Mouse (Mus musculus) cortical plate, adult 2 months (tissue): ENCODE measurements around the gene Gm44502. TPM values are rescaled to one million over a fixed set of nuclear protein-coding genes. Genes with fewer than 3 reads are reported as not detected.
A peak's percentile ranks its signal among the peaks of the same experiment; 100 is the strongest.

ENCODE experiments used
- H3K27ac ChIP-seq: fragments of 200-500 bp; 2 replicates; pipeline ENCODE4 v1.5.1; 2012; ENCODE audit warnings: low read length, control low read depth, inconsistent platforms; ENCODE audit not compliant: insufficient read depth
- H3K4me1 ChIP-seq: fragments of 200-500 bp; 2 replicates; pipeline ENCODE4 v1.6.1; 2011; ENCODE audit warnings: low read length; ENCODE audit not compliant: control insufficient read depth, insufficient read depth
- H3K4me3 ChIP-seq: fragments of 200-500 bp; 2 replicates; pipeline ENCODE4 v1.5.1; 2011; ENCODE audit warnings: mild to moderate bottlenecking, low read length, control low read depth; ENCODE audit not compliant: insufficient read depth
- CTCF ChIP-seq: fragments of 200-500 bp; IDR thresholded peaks from 2 replicates; pipeline ENCODE4 v1.5.1; 2011; ENCODE audit warnings: mild to moderate bottlenecking, control low read depth, low read length; ENCODE audit not compliant: insufficient read depth; ENCODE audit errors: extremely low read depth
- POLR2A ChIP-seq: fragments of 200-500 bp; IDR thresholded peaks from 2 replicates; pipeline ENCODE4 v1.6.1; 2011; ENCODE audit warnings: mild to moderate bottlenecking, low read length, control low read depth; ENCODE audit not compliant: insufficient read depth; ENCODE audit errors: extremely low read depth
- polyA plus RNA-seq: library from polyadenylated mRNA; depleted of rRNA; stranded (reverse); fragments of >200 nt; gene quantifications from 2 replicates; pipeline ENCODE4 v1.2.3, GENCODE M21; 2012

Gm44502 gene
- polyA plus RNA-seq, 1 experiment, result 0.08 TPM

DNA sequence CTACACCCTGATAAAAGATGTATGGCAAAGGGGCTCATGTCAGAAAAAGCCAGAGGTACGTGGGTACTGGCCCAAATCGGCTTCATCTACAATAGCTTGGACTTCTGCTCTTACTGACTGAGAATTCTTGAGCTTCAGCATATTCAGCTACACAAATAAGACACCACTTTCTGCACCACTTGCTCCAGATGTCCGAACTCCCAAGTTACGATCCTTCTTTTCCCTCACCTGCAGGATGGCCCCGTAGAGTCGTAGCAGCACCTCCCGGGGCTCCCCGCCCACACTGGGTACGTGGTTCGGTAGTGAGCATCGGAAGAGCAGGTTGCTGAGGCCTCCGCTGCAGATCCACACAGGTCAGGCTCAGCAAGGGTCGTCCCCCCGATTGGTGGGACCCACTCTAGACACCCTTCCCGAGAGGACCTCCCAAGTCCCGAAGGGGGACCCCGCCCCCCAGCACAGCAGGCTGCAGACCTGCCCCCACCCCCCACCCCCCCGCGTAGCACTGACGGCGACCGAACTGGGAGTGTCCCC lies 610 bp downstream of the Gm44502 start:
- TF ChIP-seq CTCF (no peak), POLR2A (no peak)
- peak overlapping the region; percentile 84 for H3K4me3 ChIP-seq
- H3K4me1 ChIP-seq, result no peaks in the 10 kb centered on the region; the same call in 1 of the 2 replicates
- H3K27ac ChIP-seq, result no peak overlapping the region

DNA sequence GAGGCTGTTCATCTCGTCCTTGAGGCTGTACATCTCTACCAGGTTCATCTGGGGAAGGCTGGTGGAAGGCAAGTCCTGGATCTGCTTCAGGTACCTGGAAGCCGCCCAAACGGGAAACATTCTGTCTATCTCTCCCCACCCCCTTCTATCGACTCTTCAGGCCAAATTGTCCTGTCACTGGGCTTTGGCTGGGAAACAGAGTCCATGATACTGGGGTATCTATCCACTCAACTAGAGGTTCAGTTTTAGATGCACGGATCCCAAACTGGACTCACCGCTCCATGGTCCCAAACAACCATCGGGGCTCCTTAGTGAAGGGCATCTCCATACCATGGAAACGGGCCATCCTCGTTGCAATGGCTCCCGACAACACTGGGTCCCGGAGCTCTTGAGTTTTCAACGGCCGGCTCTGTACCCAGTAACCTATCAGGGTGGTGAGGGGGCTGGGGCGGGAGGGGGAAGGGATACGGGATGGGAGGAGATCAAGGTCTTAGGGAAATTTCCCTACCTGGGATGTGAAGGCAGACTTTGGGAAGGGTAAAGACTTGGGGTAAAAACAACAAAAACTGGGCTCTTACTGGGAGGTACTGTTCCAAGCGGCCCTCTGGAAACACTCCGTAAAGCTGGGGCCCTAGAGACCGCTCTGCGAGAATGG lies 1.2 kb downstream of the Gm44502 start:
- H3K4me3 ChIP-seq, result peak overlapping the region; percentile 84
- no peak overlapping the region for H3K27ac ChIP-seq
- TF ChIP-seq CTCF (no peak), POLR2A (no peak)
- no peaks in the 10 kb centered on the region; the same call in 1 of the 2 replicates for H3K4me1 ChIP-seq

- Histone ChIP-seq H3K4me1 (no peaks in the 10 kb centered on the region; the same call in 1 of the 2 replicates), H3K27ac (no peak overlapping the region), H3K4me3 (no peak overlapping the region)
- TF ChIP-seq CTCF (no peak), POLR2A (no peak)
Measured at GRCm38 (mm10) chr15:89426716-89427115, 2.8 kb downstream of the Gm44502 start.

DNA sequence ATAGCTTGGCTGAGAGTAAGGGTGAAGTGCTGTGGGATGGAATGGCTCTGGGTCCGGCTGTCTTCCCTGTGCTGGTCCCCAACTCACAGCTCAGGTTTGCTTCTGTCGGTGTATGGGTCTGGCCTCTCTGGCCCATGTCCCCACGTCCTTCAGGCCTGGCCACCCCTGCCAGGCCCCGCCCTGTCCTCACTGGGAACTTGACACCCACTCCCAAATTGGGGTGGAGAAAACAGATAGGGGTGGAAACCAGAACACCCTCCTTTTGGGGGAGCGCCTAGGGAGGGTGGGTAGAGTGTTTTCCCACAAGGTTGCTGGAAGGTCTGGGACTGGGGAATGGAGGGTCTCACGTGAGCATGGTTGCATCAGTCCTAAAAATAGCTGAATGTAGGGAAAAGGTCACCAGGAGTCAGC lies 3.8 kb downstream of the Gm44502 start, which contains the start of gene Cpt1b:
Gene Cpt1b (minus strand): TSS at position 153 of the 411 bp plus-strand sequence.
- Histone ChIP-seq H3K4me3 (no peak within 1 kb of the TSS), H3K27ac (no peak within 1 kb of the TSS), H3K4me1 (no peaks in the 10 kb centered on the region; the same call in 1 of the 2 replicates)
- TF ChIP-seq CTCF, result no peak
- TF ChIP-seq POLR2A, result no peak

DNA sequence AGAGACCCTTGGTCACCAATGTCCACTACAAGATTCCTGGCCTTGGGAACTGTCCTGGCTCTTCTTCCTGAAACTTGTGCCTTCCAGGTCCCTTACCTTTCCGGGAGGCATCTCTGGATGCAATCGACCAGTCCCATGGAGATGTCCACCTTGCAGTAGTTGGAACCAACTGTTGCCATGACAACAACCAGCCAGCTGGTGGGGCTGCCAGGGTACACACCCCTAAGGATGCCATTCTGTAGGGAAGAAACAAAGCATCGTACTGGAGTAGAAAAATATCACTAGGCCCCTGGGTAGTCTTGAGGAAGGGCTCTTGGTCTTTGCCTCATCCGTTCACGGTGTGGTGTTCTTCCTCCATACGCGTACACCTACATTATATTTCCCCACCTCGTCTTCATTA lies 4.9 kb downstream of the Gm44502 start:
- H3K4me3 ChIP-seq, result no peak overlapping the region
- no peak overlapping the region for H3K27ac ChIP-seq
- TF ChIP-seq POLR2A, result no peak
- TF ChIP-seq CTCF, result no peak
- H3K4me1 ChIP-seq, result no peaks in the 10 kb centered on the region; the same call in 1 of the 2 replicates

GRCm38 (mm10) chr15:89421938-89422337 lies 7.6 kb downstream of the Gm44502 start:
- H3K27ac ChIP-seq, result no peak overlapping the region
- H3K4me1 ChIP-seq, result no peaks in the 10 kb centered on the region
- H3K4me3 ChIP-seq, result no peak overlapping the region
- TF ChIP-seq POLR2A (no peak), CTCF (no peak)

GRCm38 (mm10) chr15:89415282-89415681 lies 14.2 kb downstream of the Gm44502 start:
- no peak overlapping the region for H3K27ac ChIP-seq

GRCm38 (mm10) chr15:89410118-89410517 lies 19.4 kb downstream of the Gm44502 start, which contains the start of gene Syce3:
TSS of gene Syce3 (minus strand) at chr15:89410503.
- Histone ChIP-seq H3K4me3 (no peak within 1 kb of the TSS), H3K27ac (no peak within 1 kb of the TSS), H3K4me1 (no peaks in the 10 kb centered on the region)
- TF ChIP-seq POLR2A, result no peak
- no peak for TF ChIP-seq CTCF

More at GRCm38 (mm10) chr15:89415282-89415681, 14.2 kb downstream of the Gm44502 start:
- no peak overlapping the region for H3K4me3 ChIP-seq
- no peak for TF ChIP-seq CTCF
- no peak for TF ChIP-seq POLR2A
- no peaks in the 10 kb centered on the region for H3K4me1 ChIP-seq

DNA sequence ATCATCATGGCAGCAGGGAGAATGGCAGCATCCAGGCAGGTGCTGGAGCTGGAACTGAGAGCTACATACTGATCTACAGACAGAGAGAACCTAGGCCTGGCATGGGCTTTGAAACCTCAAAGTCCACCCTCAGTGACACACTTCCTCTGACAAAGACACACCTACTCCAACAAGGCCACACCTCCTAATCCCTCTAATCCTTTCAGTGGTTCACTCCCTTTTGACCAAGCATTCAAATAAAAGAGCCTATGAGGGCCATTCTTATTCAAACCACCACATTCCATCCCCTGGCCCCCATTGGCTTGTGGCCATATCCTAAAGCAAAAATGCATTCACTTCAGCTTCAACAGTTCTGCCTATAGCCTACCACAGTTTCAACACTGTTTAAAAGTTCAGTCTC lies 22.8 kb downstream of the Gm44502 start:
- TF ChIP-seq CTCF (no peak), POLR2A (no peak)
- no peak overlapping the region for H3K4me3 ChIP-seq
- no peaks in the 10 kb centered on the region for H3K4me1 ChIP-seq
- H3K27ac ChIP-seq, result no peak overlapping the region

DNA sequence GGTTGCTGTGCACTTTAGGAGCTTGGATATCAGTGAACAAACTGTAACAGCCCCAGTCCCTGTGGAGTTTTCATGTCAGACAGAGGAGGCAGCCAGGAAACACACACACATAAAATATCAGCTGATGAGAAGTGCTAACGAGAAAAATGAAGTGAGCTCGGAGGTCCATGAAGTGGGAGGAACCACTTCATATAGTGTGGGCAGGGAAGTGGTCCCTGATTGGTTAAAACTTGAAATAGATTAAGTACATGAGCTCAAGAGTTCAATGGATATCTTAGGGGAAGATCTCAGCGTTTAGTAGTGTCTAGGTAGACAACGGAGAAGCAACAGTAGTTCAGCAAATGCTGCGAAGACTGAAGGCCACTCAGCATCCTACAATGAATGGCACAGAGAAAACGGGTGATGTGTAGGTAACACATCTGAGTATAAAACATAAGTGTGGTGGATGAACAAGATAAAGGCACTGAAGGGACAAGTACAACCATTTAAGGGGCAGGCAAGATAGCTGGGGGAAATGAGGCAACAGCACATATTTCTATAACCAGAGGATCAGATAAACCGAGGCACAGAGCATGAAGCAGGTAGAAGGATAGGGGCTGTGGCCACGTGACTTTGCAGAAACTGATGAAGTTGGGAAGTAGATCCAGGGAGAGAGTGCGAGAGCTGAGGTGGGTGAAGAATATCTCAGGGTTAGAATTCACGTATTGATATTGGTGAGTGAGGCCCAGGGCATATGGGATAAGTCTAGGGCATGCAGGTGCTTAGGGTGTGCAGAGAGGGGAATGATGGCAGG lies 24.5 kb downstream of the Gm44502 start:
- TF ChIP-seq POLR2A (no peak), CTCF (no peak)
- no peak overlapping the region for H3K4me3 ChIP-seq
- H3K4me1 ChIP-seq, result no peaks in the 10 kb centered on the region
- no peak overlapping the region for H3K27ac ChIP-seq
